Mouse (Mus musculus): Measurements from ENCODE around the gene Tfpt. TPM values are rescaled to one million over a fixed set of nuclear protein-coding genes. Genes with fewer than 3 reads are reported as not detected.
"Not testable (repeated sequence)": the region's sequence is repeated elsewhere in the genome, so short reads cannot be mapped to it uniquely, and the experiment has no call there.

Gene Tfpt
- total RNA-seq, 4 experiments from 2014 or later, result 17.4 to 22.9 (median 18.9) TPM

- peak; percentile 87 for DNase-seq (ENCODE audit: low spot score)
Observed at GRCm38 (mm10) chr7:3617242-3617995, 12.3 kb downstream of the Tfpt start, which contains the start of gene Ndufa3. TSS of gene Ndufa3 (plus strand) at chr7:3617373.

DNA sequence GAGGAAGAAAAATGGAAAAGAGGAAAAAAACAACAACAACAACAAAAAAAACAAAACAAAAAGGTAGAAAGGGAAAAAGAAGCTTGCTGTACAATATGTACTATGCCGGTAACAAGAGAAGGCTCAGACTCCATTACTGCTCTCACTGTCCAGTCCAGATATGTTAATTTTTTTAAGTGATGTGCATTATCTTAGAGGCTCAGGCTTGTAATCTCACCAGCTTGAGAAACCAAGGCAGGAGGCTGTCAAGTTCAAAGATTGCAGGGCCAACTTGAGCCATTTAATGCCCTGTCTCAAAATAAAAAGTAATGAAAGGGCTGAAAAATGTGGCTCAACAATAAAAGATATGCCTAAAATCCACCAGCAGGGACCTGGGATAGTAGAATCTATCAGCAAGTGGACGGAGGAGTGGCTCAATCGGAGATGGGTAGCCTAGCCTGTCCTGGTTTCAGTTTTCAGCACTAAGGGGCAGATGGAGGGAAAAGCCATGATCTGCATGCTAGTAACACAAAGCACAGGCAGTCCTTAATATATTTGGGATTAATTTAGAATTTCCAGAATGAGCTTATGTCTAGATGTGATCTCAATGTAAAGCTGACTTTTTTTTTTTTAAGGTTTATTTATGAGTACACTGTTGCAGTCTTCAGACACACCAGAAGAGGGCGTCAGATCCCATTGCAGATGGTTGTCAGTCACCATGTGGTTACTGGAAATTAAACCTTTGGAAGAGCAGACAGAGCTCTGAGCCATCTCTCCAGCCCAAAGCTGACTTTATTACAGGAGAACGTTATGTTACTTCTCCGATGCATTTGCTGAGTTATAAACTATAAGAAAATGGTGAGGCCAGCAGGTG is 13.1 kb downstream of the Tfpt start:
- no peak for DNase-seq (ENCODE audit: low spot score)

DNA sequence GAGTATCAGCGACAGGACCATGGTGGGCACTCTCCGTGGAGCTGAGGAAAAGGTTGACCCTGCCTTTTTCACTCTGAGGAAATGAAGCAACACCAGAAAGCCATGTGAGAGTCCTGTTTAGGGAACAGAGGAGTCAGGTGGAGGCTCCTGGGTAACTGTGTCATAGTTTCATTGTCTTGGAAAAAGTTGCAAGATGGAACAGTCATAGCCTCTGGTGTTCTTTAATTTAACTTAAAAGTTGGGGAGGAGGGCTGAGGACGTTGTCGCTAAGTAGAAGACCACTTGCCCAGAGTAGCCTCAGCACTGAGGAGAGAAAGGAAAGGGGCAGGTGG is 13.7 kb downstream of the Tfpt start, which contains the start of gene Oscar:
Gene Oscar (minus strand): TSS at position 101 of the 332 bp plus-strand sequence.
- no peak for DNase-seq (ENCODE audit: low spot score)

DNA sequence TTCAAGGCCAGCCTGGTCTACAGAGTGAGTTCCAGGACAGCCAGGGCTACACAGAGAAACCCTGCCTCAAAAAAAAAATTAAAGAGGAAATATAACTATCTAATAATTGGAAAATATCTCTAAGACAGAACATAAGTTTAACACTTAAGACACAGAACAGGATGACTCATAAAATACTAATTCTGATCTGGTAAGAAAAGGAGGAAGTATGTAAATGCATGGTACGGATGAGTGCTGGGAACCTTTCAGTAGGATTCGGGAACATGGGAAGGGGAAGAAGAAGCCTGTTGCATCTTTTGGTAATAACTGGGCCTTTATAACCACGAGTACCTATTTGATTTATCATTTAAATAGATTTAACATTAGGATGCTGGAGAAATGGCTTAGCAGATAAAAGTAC is 15.7 kb downstream of the Tfpt start:
- no peak for DNase-seq (ENCODE audit: low spot score)

DNA sequence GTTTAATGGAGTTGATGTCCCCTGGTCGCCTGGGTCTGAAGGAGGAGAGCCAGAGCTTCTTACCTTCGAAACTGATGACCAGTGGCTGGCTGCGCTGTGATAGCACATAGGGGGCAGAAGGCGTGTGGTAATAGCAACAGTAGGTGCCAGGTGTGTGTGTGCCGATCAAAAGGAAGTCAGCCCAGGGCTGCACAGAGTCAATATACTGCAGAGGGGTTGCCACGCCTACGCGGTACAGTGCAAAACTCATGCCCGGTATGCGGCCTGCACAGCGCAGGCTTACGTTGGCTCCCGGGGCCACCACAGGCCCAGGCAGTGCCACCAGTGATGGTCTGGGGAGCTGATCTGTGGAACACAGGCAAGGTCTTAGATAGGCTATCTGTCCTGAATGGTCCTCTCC is 18.7 kb downstream of the Tfpt start:
- no peak for DNase-seq (ENCODE audit: low spot score)

GRCm38 (mm10) chr7:3610437-3610836 is 19.3 kb downstream of the Tfpt start:
- DNase-seq (ENCODE audit: low spot score), result no peak

- DNase-seq (ENCODE audit: low spot score), result peak; percentile 55
Observed at GRCm38 (mm10) chr7:3609082-3609481, 20.6 kb downstream of the Tfpt start.

GRCm38 (mm10) chr7:3608668-3609067 is 21.1 kb downstream of the Tfpt start:
- no peak for DNase-seq (ENCODE audit: low spot score)

GRCm38 (mm10) chr7:3607391-3607790 is 22.3 kb downstream of the Tfpt start:
- DNase-seq (ENCODE audit: low spot score), result no peak

GRCm38 (mm10) chr7:3606798-3607197 is 22.9 kb downstream of the Tfpt start:
- no peak for DNase-seq (ENCODE audit: low spot score)

- peak; percentile 71 for DNase-seq (ENCODE audit: low spot score)
Observed at GRCm38 (mm10) chr7:3601119-3601518, 28.6 kb downstream of the Tfpt start.

DNA sequence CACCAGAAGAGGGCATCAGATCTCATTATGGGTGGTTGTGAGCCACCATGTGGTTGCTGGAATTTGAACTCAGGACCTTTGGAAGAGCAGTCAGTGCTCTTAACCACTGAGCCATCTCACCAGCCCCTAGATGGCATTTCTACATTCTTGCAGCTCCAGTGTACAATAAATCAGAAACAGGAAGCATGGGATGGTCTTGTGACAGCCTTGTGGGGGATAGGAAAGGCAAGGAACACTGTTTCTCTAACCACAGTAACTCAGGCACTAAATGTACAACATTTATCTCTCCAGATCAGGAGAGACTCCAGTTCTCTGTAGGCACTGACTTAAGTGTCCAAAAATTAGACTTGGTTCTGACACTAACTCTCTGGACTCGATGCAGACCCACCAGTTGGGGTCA is 32.0 kb downstream of the Tfpt start:
- DNase-seq (ENCODE audit: low spot score), result not testable (repeated sequence)

DNA sequence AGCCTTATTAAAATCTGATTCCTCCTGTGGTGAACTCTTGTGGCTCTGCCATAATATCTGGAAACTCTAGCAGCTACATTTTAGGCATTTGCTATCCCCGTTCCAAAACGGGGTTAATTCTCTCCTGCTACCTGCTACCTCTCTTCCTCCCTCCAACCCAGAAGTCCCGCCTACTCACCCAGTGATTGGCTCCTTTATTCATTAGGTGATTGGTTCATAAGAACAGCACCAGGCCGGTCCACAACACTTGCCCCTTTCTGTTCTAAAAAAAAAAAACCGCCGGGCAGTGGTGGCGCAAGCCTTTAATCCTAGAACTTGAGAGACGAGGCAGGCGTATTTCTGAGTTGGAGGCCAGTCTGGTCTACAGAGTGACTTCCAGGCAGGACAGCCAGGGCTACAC is 34.6 kb downstream of the Tfpt start:
- DNase-seq (ENCODE audit: low spot score), result no peak

DNA sequence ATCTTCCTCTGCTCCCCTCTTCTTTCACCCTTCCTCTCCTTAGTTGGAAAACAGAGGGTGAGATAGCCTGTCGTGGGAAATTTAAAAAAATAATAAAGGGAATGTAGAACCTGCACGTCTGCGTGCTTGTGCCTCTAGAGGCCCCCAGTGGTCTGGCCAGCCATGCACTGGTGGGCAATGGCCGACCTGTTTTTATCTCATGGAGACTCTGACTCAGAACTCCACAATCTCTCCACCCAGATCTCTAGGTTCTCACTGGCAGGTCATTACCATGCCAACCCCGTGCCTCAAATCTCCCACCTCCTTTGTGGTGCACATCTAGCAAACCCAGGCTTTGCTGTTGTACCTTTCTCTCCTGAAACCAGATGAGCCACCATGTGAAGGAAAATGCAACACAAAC is 35.0 kb downstream of the Tfpt start:
- no peak for DNase-seq (ENCODE audit: low spot score)

GRCm38 (mm10) chr7:3593855-3594254 is 35.9 kb downstream of the Tfpt start:
- no peak for DNase-seq (ENCODE audit: low spot score)

DNA sequence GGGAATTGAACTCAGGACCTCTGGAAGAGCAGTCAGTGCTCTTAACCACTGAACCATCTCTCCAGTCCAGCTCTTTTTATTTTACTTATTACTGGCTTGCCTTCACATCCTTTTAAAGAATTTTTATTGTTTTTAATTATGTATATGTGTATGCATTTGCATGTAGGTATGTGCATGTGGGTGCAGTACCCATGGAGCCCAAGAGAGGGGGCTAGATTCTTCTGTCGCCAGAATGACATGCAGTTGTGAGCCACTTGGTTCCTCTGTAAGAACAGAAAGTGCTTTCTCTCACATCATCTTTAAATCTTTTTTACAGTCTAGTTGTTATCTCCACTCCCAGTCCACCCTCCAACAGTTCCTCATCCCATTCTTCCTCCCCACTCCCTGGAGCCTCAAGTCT is 38.2 kb downstream of the Tfpt start:
- DNase-seq (ENCODE audit: low spot score), result no peak

DNA sequence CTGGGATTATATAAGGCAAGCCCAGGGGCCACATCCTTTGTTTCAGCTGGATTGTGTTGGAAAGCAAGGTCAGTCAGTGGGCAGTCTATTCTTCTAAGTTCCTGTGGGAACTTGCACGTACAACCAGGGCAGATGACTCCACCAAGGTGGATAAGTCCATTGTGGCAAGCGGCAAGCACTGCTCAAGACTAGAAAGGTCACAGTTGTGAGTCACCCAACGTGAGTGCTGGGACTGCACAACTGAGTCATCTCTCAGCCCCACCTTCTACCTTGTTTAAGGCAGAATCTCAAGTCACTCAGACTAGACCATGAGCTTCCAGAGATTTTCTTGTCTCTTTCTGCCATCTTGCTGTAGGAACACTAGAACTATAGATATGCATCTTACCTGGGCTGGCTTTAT is 39.2 kb downstream of the Tfpt start:
- no peak for DNase-seq (ENCODE audit: low spot score)

- no peak for DNase-seq (ENCODE audit: low spot score)
Observed at GRCm38 (mm10) chr7:3587292-3587691, 42.4 kb downstream of the Tfpt start.

DNA sequence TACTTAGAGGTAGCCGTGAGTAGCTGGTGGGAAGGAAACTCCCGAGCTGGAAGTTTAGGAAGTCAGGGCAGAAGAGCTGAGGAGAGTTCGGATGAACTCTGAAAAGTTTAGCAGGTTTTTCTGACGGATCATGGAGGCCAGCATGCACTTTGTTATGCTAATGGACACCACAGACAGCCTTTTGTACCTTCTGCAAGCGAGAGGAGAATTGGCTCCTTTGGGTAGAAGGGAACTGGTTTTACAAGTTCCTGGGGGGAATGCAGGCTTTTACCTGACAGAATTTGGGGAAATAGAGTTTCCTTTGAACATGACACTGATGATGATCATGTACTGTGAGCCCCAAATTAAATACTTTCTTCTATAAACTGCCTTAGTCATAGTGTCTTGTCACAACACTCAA is 43.5 kb downstream of the Tfpt start:
- no peak for DNase-seq (ENCODE audit: low spot score)

DNA sequence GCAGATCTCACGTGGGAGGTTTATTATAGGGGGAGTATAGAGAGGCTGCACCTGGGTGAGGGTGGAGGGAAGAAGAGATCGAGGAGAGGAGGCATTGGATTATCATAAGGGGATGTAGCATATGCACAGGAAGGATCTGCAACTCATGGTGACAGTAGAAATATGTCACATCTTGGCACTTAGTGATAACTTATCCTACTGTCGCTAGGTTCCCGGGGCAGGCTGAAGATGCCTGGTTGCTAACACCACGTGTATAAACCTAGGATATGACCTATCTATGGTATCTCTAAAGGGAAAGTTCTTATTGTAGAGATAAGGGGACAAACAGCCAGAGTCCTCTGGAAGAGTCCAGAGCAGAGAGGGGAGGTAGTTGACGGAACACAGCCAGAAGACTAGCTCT is 44.0 kb downstream of the Tfpt start:
- no peak for DNase-seq (ENCODE audit: low spot score)

DNA sequence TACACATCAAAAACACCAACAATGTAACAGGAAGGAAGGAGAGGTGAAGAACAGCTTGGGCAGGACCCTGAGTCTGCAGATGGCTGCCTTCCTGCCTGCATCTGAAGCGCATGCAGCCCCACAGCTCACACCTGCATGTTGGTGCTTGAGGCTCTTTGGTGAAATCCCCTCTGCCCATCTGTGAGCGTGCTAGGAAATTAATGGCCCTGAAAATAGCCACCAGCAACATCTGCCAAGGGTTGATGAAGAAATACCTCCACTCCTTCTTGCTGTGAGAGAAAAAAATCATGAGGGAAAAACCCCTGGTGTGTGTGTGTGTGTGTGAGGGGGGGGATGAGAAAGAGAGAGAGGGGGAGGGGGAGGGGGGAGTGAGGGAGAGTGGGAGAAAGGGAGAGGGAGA is 49.7 kb downstream of the Tfpt start:
- no peak for DNase-seq (ENCODE audit: low spot score)

DNA sequence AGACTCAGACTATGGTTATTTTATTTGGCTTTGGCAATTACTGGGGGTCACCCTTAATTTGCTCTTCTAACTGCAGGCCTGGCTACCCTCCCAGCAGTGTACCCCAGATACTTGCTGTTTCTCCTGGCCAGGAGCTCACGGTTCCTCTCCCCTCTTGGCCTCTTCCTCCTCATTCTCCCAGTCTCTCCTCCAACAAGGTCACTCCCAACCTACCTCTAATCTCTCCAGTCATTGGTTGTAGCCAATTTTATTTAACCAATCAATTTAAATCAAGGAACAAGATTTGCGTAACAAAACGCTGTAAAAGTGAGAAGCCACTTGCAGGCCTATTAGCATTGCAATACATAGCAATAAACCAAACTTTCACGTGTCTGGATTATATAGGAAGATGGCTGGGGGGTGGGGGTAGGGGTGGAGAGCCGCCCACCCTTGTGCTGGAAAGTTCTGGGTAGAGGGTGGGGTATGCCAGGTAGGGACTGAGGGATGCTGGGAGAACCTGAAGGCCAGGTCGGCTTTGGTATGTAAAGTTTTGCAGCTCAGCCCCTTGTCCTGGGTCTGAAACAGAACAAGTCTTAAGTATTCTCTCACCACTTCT is 50.7 kb downstream of the Tfpt start:
- DNase-seq (ENCODE audit: low spot score), result no peak

- no peak for DNase-seq (ENCODE audit: low spot score)
Observed at GRCm38 (mm10) chr7:3578196-3578595, 51.5 kb downstream of the Tfpt start.
